Comparison of ENCODE assay signal across 8 mouse cellular contexts in genomic region chr13:55510668-55511491, GRCm38 (mm10). TPM values are rescaled to one million over a fixed set of nuclear protein-coding genes. Genes with fewer than 3 reads are reported as not detected.
A peak's percentile ranks its signal among the peaks of the same experiment; 100 is the strongest.
DNase-seq lines count a peak whose midpoint lies in the region; ATAC-seq lines count a peak whose summit lies in the region.

No protein-coding gene starts in this region.

- ATAC-seq in embryonic facial prominence, embryonic 11.5 days (replicated peaks; ENCODE audit: insufficient number of reproducible peaks, low FRiP score, low TSS enrichment, low read depth), result peak; percentile 45; the same call in 1 of the 2 replicates
- peak; percentile 77 for ATAC-seq in heart, embryonic 11.5 days (replicated peaks; ENCODE audit: insufficient number of reproducible peaks, low FRiP score, low TSS enrichment)
- ATAC-seq in kidney, embryonic 15.5 days (replicated peaks; ENCODE audit: low FRiP score), result peak; percentile 82
- ATAC-seq in stomach, embryonic 14.5 days (ENCODE audit: insufficient number of reproducible peaks, insufficient read depth, low FRiP score, low read depth), result peak; percentile 84

- H3K27me3 ChIP-seq in embryonic facial prominence, embryonic 11.5 days (ENCODE audit: control insufficient read depth, insufficient read depth, low read length), result no peaks in the 10 kb centered on the region
- peaks cover 9% of the 10 kb centered on the region for H3K27me3 ChIP-seq in heart, embryonic 11.5 days (ENCODE audit: control insufficient read depth, insufficient read depth, low read length)
- peaks cover 8% of the 10 kb centered on the region; the same call in 1 of the 2 replicates for H3K27me3 ChIP-seq in kidney, embryonic 15.5 days
- no peaks in the 10 kb centered on the region for H3K27me3 ChIP-seq in stomach, embryonic 14.5 days (ENCODE audit: control insufficient read depth, insufficient read depth, low read length)

- peak overlapping the region; percentile 34; the same call in 1 of the 2 replicates for H3K9ac ChIP-seq in embryonic facial prominence, embryonic 11.5 days (replicated peaks; ENCODE audit: low read length)
- H3K9ac ChIP-seq in heart, embryonic 11.5 days (ENCODE audit: low read depth, low read length), result peak overlapping the region; percentile 99
- no peak overlapping the region for H3K9ac ChIP-seq in kidney, embryonic 15.5 days
- no peak overlapping the region; the same call in 1 of the 2 replicates for H3K9ac ChIP-seq in stomach, embryonic 14.5 days (replicated peaks; ENCODE audit: low read depth, low read length)

- H3K27ac ChIP-seq in embryonic facial prominence, embryonic 11.5 days (replicated peaks; ENCODE audit: low read depth, low read length), result peak overlapping the region; percentile 63
- peak overlapping the region; percentile 91 for H3K27ac ChIP-seq in heart, embryonic 11.5 days (ENCODE audit: low read depth, low read length)
- H3K27ac ChIP-seq in kidney, embryonic 15.5 days, result peak overlapping the region; percentile 94
- peak overlapping the region; percentile 92 for H3K27ac ChIP-seq in stomach, embryonic 14.5 days (ENCODE audit: low read length)

- peak overlapping the region; percentile 75 for H3K4me2 ChIP-seq in embryonic facial prominence, embryonic 11.5 days (ENCODE audit: low read depth, low read length)
- H3K4me2 ChIP-seq in heart, embryonic 11.5 days, result peak overlapping the region; percentile 69
- peak overlapping the region; percentile 89 for H3K4me2 ChIP-seq in kidney, embryonic 15.5 days
- peak overlapping the region; percentile 86 for H3K4me2 ChIP-seq in stomach, embryonic 14.5 days (replicated peaks; ENCODE audit: low read depth, low read length)

- peaks cover 1% of the 10 kb centered on the region; the same call in 1 of the 2 replicates for H3K36me3 ChIP-seq in embryonic facial prominence, embryonic 11.5 days (replicated peaks; ENCODE audit: control insufficient read depth, insufficient read depth, low read depth, low read length)
- peaks cover 32% of the 10 kb centered on the region for H3K36me3 ChIP-seq in heart, embryonic 11.5 days (ENCODE audit: control insufficient read depth, insufficient read depth, low read length)
- peaks cover 46% of the 10 kb centered on the region for H3K36me3 ChIP-seq in kidney, embryonic 15.5 days
- H3K36me3 ChIP-seq in stomach, embryonic 14.5 days (ENCODE audit: control insufficient read depth, insufficient read depth, low read length), result peaks cover 39% of the 10 kb centered on the region

- no peak overlapping the region for H3K4me3 ChIP-seq in embryonic facial prominence, embryonic 11.5 days (ENCODE audit: low read depth, low read length)
- peak overlapping the region; percentile 98 for H3K4me3 ChIP-seq in heart, embryonic 11.5 days (ENCODE audit: low read depth, low read length)
- peak overlapping the region; percentile 89 for H3K4me3 ChIP-seq in kidney, embryonic 15.5 days (replicated peaks)
- peak overlapping the region; percentile 91 for H3K4me3 ChIP-seq in stomach, embryonic 14.5 days (ENCODE audit: low read depth, low read length)

- peak; percentile 66 to 74 for DNase-seq in cerebellum, postnatal 10 days
- DNase-seq in cerebellum, postnatal 36 days, result no peak
- DNase-seq in embryonic facial prominence, embryonic 11.5 days (ENCODE audit: low spot score), result peak; percentile 80
- peak; percentile 84 for DNase-seq in lung, postnatal 25 days (ENCODE audit: low spot score)
- DNase-seq in frontal cortex, postnatal 25 days (ENCODE audit: low spot score in 2 of 2), result no peak

- no peaks in the 10 kb centered on the region for H3K9me3 ChIP-seq in embryonic facial prominence, embryonic 11.5 days (replicated peaks; ENCODE audit: control insufficient read depth, low read length)
- no peaks in the 10 kb centered on the region for H3K9me3 ChIP-seq in heart, embryonic 11.5 days (replicated peaks; ENCODE audit: control insufficient read depth, low read length)
- no peaks in the 10 kb centered on the region for H3K9me3 ChIP-seq in kidney, embryonic 15.5 days (replicated peaks)
- H3K9me3 ChIP-seq in stomach, embryonic 14.5 days (ENCODE audit: control insufficient read depth, low read depth, low read length), result no peaks in the 10 kb centered on the region

- peaks cover 17% of the 10 kb centered on the region for H3K4me1 ChIP-seq in embryonic facial prominence, embryonic 11.5 days (ENCODE audit: control insufficient read depth, insufficient read depth, low read length)
- peaks cover 32% of the 10 kb centered on the region for H3K4me1 ChIP-seq in heart, embryonic 11.5 days (ENCODE audit: control insufficient read depth, insufficient read depth, low read length)
- peaks cover 37% of the 10 kb centered on the region for H3K4me1 ChIP-seq in kidney, embryonic 15.5 days
- H3K4me1 ChIP-seq in stomach, embryonic 14.5 days (ENCODE audit: control insufficient read depth, insufficient read depth, low read length), result peaks cover 29% of the 10 kb centered on the region

- WGBS in embryonic facial prominence, embryonic 11.5 days, result 7% methylated on average over 6 of the region's 6 CpGs
- WGBS in heart, embryonic 11.5 days (ENCODE audit: insufficient replicate concordance), result 2% methylated on average over 6 of the region's 6 CpGs
- 14% methylated on average over 6 of the region's 6 CpGs for WGBS in kidney, embryonic 15.5 days
- WGBS in stomach, embryonic 14.5 days, result 1% methylated on average over 6 of the region's 6 CpGs

RNA-seq across cellular contexts. Expression of gene Pdlim7, which starts 2.6 kb away (rescaled TPM):
- 124 and 136 TPM in 2 replicates for polyA plus RNA-seq in embryonic facial prominence, embryonic 11.5 days (2014; fragmentation: Nextera tagmentation; extraction: Ambion mirVana)
- polyA plus RNA-seq in heart, embryonic 11.5 days (2014; fragmentation: Nextera tagmentation; extraction: Ambion mirVana), result 439 and 451 TPM in 2 replicates
- polyA plus RNA-seq in kidney, embryonic 15.5 days (2015; fragmentation: Nextera tagmentation; extraction: Ambion mirVana), result 141 and 169 TPM in 2 replicates
- polyA plus RNA-seq in stomach, embryonic 14.5 days (2014; fragmentation: Nextera tagmentation; extraction: Ambion mirVana), result 257 and 270 TPM in 2 replicates

RNA-seq across cellular contexts. Expression of gene Dok3, which starts 18.2 kb away (rescaled TPM):
- 1.0 and 1.3 TPM in 2 replicates for polyA plus RNA-seq in embryonic facial prominence, embryonic 11.5 days (2014; fragmentation: Nextera tagmentation; extraction: Ambion mirVana)
- polyA plus RNA-seq in heart, embryonic 11.5 days (2014; fragmentation: Nextera tagmentation; extraction: Ambion mirVana), result 0.90 and 1.1 TPM in 2 replicates
- polyA plus RNA-seq in kidney, embryonic 15.5 days (2015; fragmentation: Nextera tagmentation; extraction: Ambion mirVana), result 2.9 and 3.0 TPM in 2 replicates
- polyA plus RNA-seq in stomach, embryonic 14.5 days (2014; fragmentation: Nextera tagmentation; extraction: Ambion mirVana), result 2.1 and 2.4 TPM in 2 replicates

RNA-seq across cellular contexts. Expression of gene Dbn1, which starts 23.0 kb away (rescaled TPM):
- 231 and 252 TPM in 2 replicates for polyA plus RNA-seq in embryonic facial prominence, embryonic 11.5 days (2014; fragmentation: Nextera tagmentation; extraction: Ambion mirVana)
- polyA plus RNA-seq in heart, embryonic 11.5 days (2014; fragmentation: Nextera tagmentation; extraction: Ambion mirVana), result 64.1 and 83.0 TPM in 2 replicates
- 168 and 193 TPM in 2 replicates for polyA plus RNA-seq in kidney, embryonic 15.5 days (2015; fragmentation: Nextera tagmentation; extraction: Ambion mirVana)
- 118 and 120 TPM in 2 replicates for polyA plus RNA-seq in stomach, embryonic 14.5 days (2014; fragmentation: Nextera tagmentation; extraction: Ambion mirVana)

RNA-seq across cellular contexts. Expression of gene Ddx41, which starts 25.6 kb away (rescaled TPM):
- 77.7 and 81.4 TPM in 2 replicates for polyA plus RNA-seq in embryonic facial prominence, embryonic 11.5 days (2014; fragmentation: Nextera tagmentation; extraction: Ambion mirVana)
- polyA plus RNA-seq in heart, embryonic 11.5 days (2014; fragmentation: Nextera tagmentation; extraction: Ambion mirVana), result 36.5 and 39.9 TPM in 2 replicates
- 80.4 and 87.4 TPM in 2 replicates for polyA plus RNA-seq in kidney, embryonic 15.5 days (2015; fragmentation: Nextera tagmentation; extraction: Ambion mirVana)
- polyA plus RNA-seq in stomach, embryonic 14.5 days (2014; fragmentation: Nextera tagmentation; extraction: Ambion mirVana), result 61.5 and 67.6 TPM in 2 replicates

RNA-seq across cellular contexts. Expression of gene Prr7, which starts 46.8 kb away (rescaled TPM):
- polyA plus RNA-seq in embryonic facial prominence, embryonic 11.5 days (2014; fragmentation: Nextera tagmentation; extraction: Ambion mirVana), result 1.7 TPM in 2 replicates
- polyA plus RNA-seq in heart, embryonic 11.5 days (2014; fragmentation: Nextera tagmentation; extraction: Ambion mirVana), result 0.21 and 0.34 TPM in 2 replicates
- polyA plus RNA-seq in kidney, embryonic 15.5 days (2015; fragmentation: Nextera tagmentation; extraction: Ambion mirVana), result 0.70 and 0.75 TPM in 2 replicates
- polyA plus RNA-seq in stomach, embryonic 14.5 days (2014; fragmentation: Nextera tagmentation; extraction: Ambion mirVana), result 0.87 and 1.4 TPM in 2 replicates

Comparison
In these comparisons a context has a peak if more than half of its experiments do, and no peak if none do; other contexts are left out.
1. DNase-seq: peak in cerebellum, postnatal 10 days (2 of 2), embryonic facial prominence, embryonic 11.5 days (single experiment) and lung, postnatal 25 days (single experiment); none in cerebellum, postnatal 36 days (0 of 2) and frontal cortex, postnatal 25 days (0 of 2).
2. H3K9ac ChIP-seq: peak in embryonic facial prominence, embryonic 11.5 days (single experiment) and heart, embryonic 11.5 days (single experiment); none in kidney, embryonic 15.5 days (single experiment) and stomach, embryonic 14.5 days (single experiment).
3. Peak in every context shown above with its lines, with median percentiles within 50 percentile points of each other: ATAC-seq, H3K27ac ChIP-seq and H3K4me2 ChIP-seq.